Mouse (Mus musculus): ENCODE measurements around the gene Slc2a5. TPM values are rescaled to one million over a fixed set of nuclear protein-coding genes. Genes with fewer than 3 reads are reported as not detected.
A peak's percentile ranks its signal among the peaks of the same experiment; 100 is the strongest.

The Slc2a5 gene
- polyA plus RNA-seq, 1 experiment from 2014 or later = 2.3 TPM

DNA sequence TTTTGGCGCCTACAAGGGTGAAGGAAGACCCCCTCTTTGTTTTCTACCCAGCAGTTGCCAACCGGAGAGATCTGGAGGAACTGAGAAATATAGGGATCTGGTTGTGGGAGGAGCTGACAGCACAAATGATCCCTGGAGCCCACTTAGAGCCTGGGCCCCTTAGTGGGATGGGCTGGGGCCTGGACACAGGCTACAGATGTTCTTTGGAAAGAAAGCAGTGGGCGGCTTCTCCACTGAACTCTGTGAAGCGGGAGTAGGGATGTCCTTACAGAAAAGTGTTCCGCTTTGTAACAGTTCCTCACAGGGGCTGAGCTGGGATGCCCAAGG is 24.7 kb upstream of the Slc2a5 start:
- no peak for ATAC-seq
- H3K4me1 ChIP-seq (ENCODE audit: control insufficient read depth, insufficient read depth, low read length) = 0 out of 2 replicates have a peak, but pooled peaks cover 2% of the 10 kb centered on the region
- H3K4me3 ChIP-seq (ENCODE audit: low read depth, low read length) = no peak overlapping the region
- no peak for DNase-seq (ENCODE audit: low spot score)
- no peak overlapping the region for H3K9ac ChIP-seq (ENCODE audit: low read length)
- H3K27ac ChIP-seq (ENCODE audit: low read depth, low read length) = no peak overlapping the region
- H3K27me3 ChIP-seq (replicated peaks; ENCODE audit: control insufficient read depth, insufficient read depth, low read length) = peaks cover 3% of the 10 kb centered on the region; the same call in 1 of the 2 replicates
- WGBS = 11% methylated on average over 5 of the region's 5 CpGs
- H3K4me2 ChIP-seq (ENCODE audit: low read length) = no peak overlapping the region
- no peaks in the 10 kb centered on the region for H3K9me3 ChIP-seq (replicated peaks; ENCODE audit: control insufficient read depth, low read length)
- H3K36me3 ChIP-seq (ENCODE audit: control insufficient read depth, insufficient read depth, low read length) = no peaks in the 10 kb centered on the region

DNA sequence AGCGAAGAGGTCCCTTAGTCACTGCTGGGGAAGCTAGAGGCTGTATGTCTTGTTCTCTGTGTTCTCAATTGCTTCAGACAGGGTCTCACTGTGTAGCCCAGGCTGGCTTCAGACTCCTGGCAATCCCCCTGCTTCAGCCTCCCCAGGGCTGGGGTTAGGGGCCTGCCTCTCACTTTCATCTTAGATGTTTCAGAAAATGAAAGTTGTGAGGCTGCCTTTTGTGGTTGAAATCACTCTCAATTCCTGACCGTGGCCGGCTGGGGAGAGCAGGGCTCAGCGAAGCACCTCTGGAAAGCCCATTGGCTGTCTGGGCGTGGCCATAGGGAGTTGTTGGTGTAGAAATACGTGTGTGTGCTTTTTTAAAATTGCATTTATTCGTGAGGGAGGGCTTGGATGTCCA is 22.8 kb upstream of the Slc2a5 start:
- ATAC-seq (no peak), DNase-seq (ENCODE audit: low spot score) (no peak)
- no peak overlapping the region for H3K4me2 ChIP-seq (ENCODE audit: low read length)
- no peak overlapping the region for H3K4me3 ChIP-seq (ENCODE audit: low read depth, low read length)
- no peak overlapping the region for H3K27ac ChIP-seq (ENCODE audit: low read depth, low read length)
- no peak overlapping the region for H3K9ac ChIP-seq (ENCODE audit: low read length)
- H3K4me1 ChIP-seq (ENCODE audit: control insufficient read depth, insufficient read depth, low read length) = 0 out of 2 replicates have a peak, but pooled peaks cover 2% of the 10 kb centered on the region
- H3K36me3 ChIP-seq (ENCODE audit: control insufficient read depth, insufficient read depth, low read length) = no peaks in the 10 kb centered on the region
- whole genome bisulfite sequencing = 71% methylated on average over 7 of the region's 7 CpGs
- no peaks in the 10 kb centered on the region for H3K27me3 ChIP-seq (replicated peaks; ENCODE audit: control insufficient read depth, insufficient read depth, low read length)
- no peaks in the 10 kb centered on the region for H3K9me3 ChIP-seq (replicated peaks; ENCODE audit: control insufficient read depth, low read length)

- Histone ChIP-seq H3K27ac (ENCODE audit: low read depth, low read length) (no peak overlapping the region), H3K9me3 (replicated peaks; ENCODE audit: control insufficient read depth, low read length) (no peaks in the 10 kb centered on the region), H3K4me3 (ENCODE audit: low read depth, low read length) (no peak overlapping the region), H3K36me3 (ENCODE audit: control insufficient read depth, insufficient read depth, low read length) (no peaks in the 10 kb centered on the region), H3K27me3 (replicated peaks; ENCODE audit: control insufficient read depth, insufficient read depth, low read length) (no peaks in the 10 kb centered on the region), H3K9ac (ENCODE audit: low read length) (no peak overlapping the region), H3K4me1 (ENCODE audit: control insufficient read depth, insufficient read depth, low read length) (0 out of 2 replicates have a peak, but pooled peaks cover 2% of the 10 kb centered on the region), H3K4me2 (ENCODE audit: low read length) (no peak overlapping the region)
- DNase-seq (ENCODE audit: low spot score) = no peak
- WGBS = 93% methylated on average over 4 of the region's 4 CpGs
- no peak for ATAC-seq
Observed at GRCm38 (mm10) chr4:150097847-150098246, 21.2 kb upstream of the Slc2a5 start.

GRCm38 (mm10) chr4:150098880-150099279 is 20.2 kb upstream of the Slc2a5 start:
- Histone ChIP-seq H3K27me3 (replicated peaks; ENCODE audit: control insufficient read depth, insufficient read depth, low read length) (no peaks in the 10 kb centered on the region), H3K9ac (ENCODE audit: low read length) (no peak overlapping the region), H3K9me3 (replicated peaks; ENCODE audit: control insufficient read depth, low read length) (no peaks in the 10 kb centered on the region), H3K36me3 (ENCODE audit: control insufficient read depth, insufficient read depth, low read length) (no peaks in the 10 kb centered on the region), H3K4me2 (ENCODE audit: low read length) (no peak overlapping the region), H3K4me3 (ENCODE audit: low read depth, low read length) (no peak overlapping the region), H3K27ac (ENCODE audit: low read depth, low read length) (no peak overlapping the region), H3K4me1 (ENCODE audit: control insufficient read depth, insufficient read depth, low read length) (0 out of 2 replicates have a peak, but pooled peaks cover 2% of the 10 kb centered on the region)
- 18% methylated on average over 10 of the region's 10 CpGs for WGBS
- ATAC-seq (peak; percentile 65; the same call in 1 of the 2 replicates), DNase-seq (ENCODE audit: low spot score) (peak; percentile 81)

DNA sequence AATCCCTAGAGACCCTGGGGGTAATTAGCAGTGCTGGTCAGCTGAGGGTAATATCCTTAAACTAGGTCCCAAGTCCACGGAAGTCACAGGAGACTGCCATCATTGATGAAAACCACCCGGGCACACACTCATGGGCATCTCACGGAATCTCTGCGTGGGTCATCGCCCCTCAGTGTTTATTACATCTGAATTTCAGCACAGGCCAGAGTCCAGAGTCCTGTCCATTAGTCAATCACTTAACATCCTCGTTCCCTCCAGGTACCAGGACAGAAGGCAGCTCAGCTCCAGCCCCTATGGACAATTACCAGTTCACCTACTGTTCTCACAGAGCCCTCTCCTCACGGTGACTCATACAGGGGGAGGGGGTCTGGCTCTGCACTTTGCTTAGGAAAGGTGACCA is 16.3 kb upstream of the Slc2a5 start:
- no peaks in the 10 kb centered on the region for H3K36me3 ChIP-seq (ENCODE audit: control insufficient read depth, insufficient read depth, low read length)
- no peak overlapping the region for H3K9ac ChIP-seq (ENCODE audit: low read length)
- ATAC-seq (no peak), DNase-seq (ENCODE audit: low spot score) (no peak)
- 89% methylated on average over 7 of the region's 7 CpGs for WGBS
- H3K27ac ChIP-seq (ENCODE audit: low read depth, low read length) = no peak overlapping the region
- no peak overlapping the region for H3K4me3 ChIP-seq (ENCODE audit: low read depth, low read length)
- no peak overlapping the region for H3K4me2 ChIP-seq (ENCODE audit: low read length)
- H3K4me1 ChIP-seq (ENCODE audit: control insufficient read depth, insufficient read depth, low read length) = no peaks in the 10 kb centered on the region
- no peaks in the 10 kb centered on the region for H3K9me3 ChIP-seq (replicated peaks; ENCODE audit: control insufficient read depth, low read length)
- H3K27me3 ChIP-seq (replicated peaks; ENCODE audit: control insufficient read depth, insufficient read depth, low read length) = no peaks in the 10 kb centered on the region

- 68% methylated on average over 7 of the region's 7 CpGs for WGBS
- no peaks in the 10 kb centered on the region for H3K27me3 ChIP-seq (replicated peaks; ENCODE audit: control insufficient read depth, insufficient read depth, low read length)
- no peak for ATAC-seq
- no peak overlapping the region for H3K4me3 ChIP-seq (ENCODE audit: low read depth, low read length)
- no peak overlapping the region for H3K27ac ChIP-seq (ENCODE audit: low read depth, low read length)
- no peaks in the 10 kb centered on the region for H3K9me3 ChIP-seq (replicated peaks; ENCODE audit: control insufficient read depth, low read length)
- H3K4me2 ChIP-seq (ENCODE audit: low read length) = no peak overlapping the region
- H3K4me1 ChIP-seq (ENCODE audit: control insufficient read depth, insufficient read depth, low read length) = no peaks in the 10 kb centered on the region
- no peaks in the 10 kb centered on the region for H3K36me3 ChIP-seq (ENCODE audit: control insufficient read depth, insufficient read depth, low read length)
- DNase-seq (ENCODE audit: low spot score) = no peak
- H3K9ac ChIP-seq (ENCODE audit: low read length) = no peak overlapping the region
Observed at GRCm38 (mm10) chr4:150105671-150106070, 13.4 kb upstream of the Slc2a5 start.

DNA sequence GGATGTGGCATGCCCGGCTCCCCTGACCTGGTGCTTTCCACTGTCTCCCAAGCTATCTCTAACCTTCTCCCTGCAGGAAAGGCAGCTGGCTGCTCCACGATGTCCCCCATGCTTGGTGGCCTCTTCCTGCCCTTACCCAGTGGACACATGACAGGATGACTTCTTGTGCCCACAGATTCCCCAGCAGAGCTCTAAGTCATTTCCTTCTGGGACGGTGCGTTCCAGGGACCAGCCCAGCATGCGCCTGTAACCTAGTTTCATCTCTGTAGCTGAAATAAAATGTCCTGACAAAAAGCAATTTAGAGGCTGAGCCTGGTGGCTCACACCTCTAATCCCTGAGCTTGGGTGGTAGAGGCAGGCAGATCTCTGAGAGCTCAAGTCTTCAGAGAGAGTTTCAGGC is 12.4 kb upstream of the Slc2a5 start:
- no peak overlapping the region for H3K9ac ChIP-seq (ENCODE audit: low read length)
- DNase-seq (ENCODE audit: low spot score) (no peak), ATAC-seq (no peak)
- no peak overlapping the region for H3K27ac ChIP-seq (ENCODE audit: low read depth, low read length)
- H3K9me3 ChIP-seq (replicated peaks; ENCODE audit: control insufficient read depth, low read length) = no peaks in the 10 kb centered on the region
- H3K27me3 ChIP-seq (replicated peaks; ENCODE audit: control insufficient read depth, insufficient read depth, low read length) = no peaks in the 10 kb centered on the region
- no peak overlapping the region for H3K4me2 ChIP-seq (ENCODE audit: low read length)
- 80% methylated on average over 5 of the region's 5 CpGs for WGBS
- H3K4me1 ChIP-seq (ENCODE audit: control insufficient read depth, insufficient read depth, low read length) = no peaks in the 10 kb centered on the region
- no peak overlapping the region for H3K4me3 ChIP-seq (ENCODE audit: low read depth, low read length)
- H3K36me3 ChIP-seq (ENCODE audit: control insufficient read depth, insufficient read depth, low read length) = no peaks in the 10 kb centered on the region

DNA sequence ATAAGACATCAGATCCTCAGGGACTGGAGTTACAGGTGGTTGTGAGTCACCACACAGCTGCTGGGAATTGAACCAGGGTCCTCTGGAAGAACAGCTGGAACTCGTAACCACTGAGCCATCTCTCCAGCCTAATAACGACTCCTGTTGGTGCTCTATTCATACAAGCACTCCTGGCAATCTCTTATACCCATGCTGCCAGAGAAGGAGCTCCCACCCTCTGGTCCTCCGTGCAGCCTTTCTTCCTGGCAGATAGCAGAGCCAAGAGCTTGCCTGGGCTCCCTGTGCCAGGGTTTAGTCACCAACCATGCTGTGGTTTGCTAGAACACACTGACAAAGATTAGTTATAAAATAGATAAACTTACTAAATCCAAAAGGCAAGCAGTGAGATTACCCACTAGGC is 9.4 kb upstream of the Slc2a5 start:
- Histone ChIP-seq H3K9me3 (replicated peaks; ENCODE audit: control insufficient read depth, low read length) (no peaks in the 10 kb centered on the region), H3K27ac (ENCODE audit: low read depth, low read length) (no peak overlapping the region), H3K4me3 (ENCODE audit: low read depth, low read length) (no peak overlapping the region), H3K36me3 (ENCODE audit: control insufficient read depth, insufficient read depth, low read length) (no peaks in the 10 kb centered on the region), H3K4me2 (ENCODE audit: low read length) (no peak overlapping the region), H3K27me3 (replicated peaks; ENCODE audit: control insufficient read depth, insufficient read depth, low read length) (no peaks in the 10 kb centered on the region), H3K4me1 (ENCODE audit: control insufficient read depth, insufficient read depth, low read length) (no peaks in the 10 kb centered on the region), H3K9ac (ENCODE audit: low read length) (no peak overlapping the region)
- DNase-seq (ENCODE audit: low spot score) (no peak), ATAC-seq (no peak)
- 54% methylated on average over 3 of the region's 3 CpGs for WGBS

DNA sequence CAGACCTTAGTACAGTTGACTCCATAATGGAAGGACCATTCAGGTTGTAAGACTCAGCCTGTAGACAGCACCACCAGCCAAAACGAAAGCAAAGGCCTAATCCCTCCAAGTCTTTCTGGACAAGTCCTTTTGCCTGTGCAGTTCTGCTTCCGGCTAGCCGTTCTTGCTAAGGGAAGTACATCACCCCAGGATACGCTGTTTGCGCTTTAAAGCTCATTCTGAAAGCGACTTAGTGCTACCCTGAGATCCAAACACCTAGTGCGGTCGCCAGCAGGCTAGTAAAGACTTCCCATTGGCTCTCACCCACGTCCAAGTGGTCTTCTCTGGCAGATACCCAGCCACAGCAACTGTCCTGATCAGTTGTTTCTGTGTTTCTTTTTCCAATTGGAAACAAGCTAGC is 8.7 kb upstream of the Slc2a5 start:
- no peaks in the 10 kb centered on the region for H3K36me3 ChIP-seq (ENCODE audit: control insufficient read depth, insufficient read depth, low read length)
- H3K27me3 ChIP-seq (replicated peaks; ENCODE audit: control insufficient read depth, insufficient read depth, low read length) = no peaks in the 10 kb centered on the region

More for the DNA sequence above, 8.7 kb upstream of the Slc2a5 start:
- no peak for DNase-seq (ENCODE audit: low spot score)
- H3K9me3 ChIP-seq (replicated peaks; ENCODE audit: control insufficient read depth, low read length) = no peaks in the 10 kb centered on the region
- WGBS = 71% methylated on average over 9 of the region's 9 CpGs
- no peak for ATAC-seq
- H3K4me2 ChIP-seq (ENCODE audit: low read length) = no peak overlapping the region
- no peak overlapping the region for H3K27ac ChIP-seq (ENCODE audit: low read depth, low read length)
- no peaks in the 10 kb centered on the region for H3K4me1 ChIP-seq (ENCODE audit: control insufficient read depth, insufficient read depth, low read length)
- H3K9ac ChIP-seq (ENCODE audit: low read length) = no peak overlapping the region
- no peak overlapping the region for H3K4me3 ChIP-seq (ENCODE audit: low read depth, low read length)
